Mouse (Mus musculus) heart, adult 18-20 months (tissue): Measurements from ENCODE around the gene AI987944. TPM values are rescaled to one million over a fixed set of nuclear protein-coding genes. Genes with fewer than 3 reads are reported as not detected.

Experiments
- DNase-seq, 2 experiments: peaks; one replicate each; pipeline ENCODE4 v3.0.0; 2021 to 2022; ENCODE audit warnings: mixed read lengths in 1 of 2
- long read RNA-seq, 2 experiments: library from polyadenylated mRNA; stranded (forward); transcript quantifications; one replicate each; pipeline ENCODE4 v2.0.0; 2021
- total RNA-seq, 2 experiments: library from RNA; stranded (reverse); gene quantifications; 2 replicates each; pipeline ENCODE4 v1.2.3; 2021

Gene AI987944
- 10 to 100 TPM; 10.5 to 12.0 TPM for total RNA-seq
- long read RNA-seq, experiment 1, transcript AI987944-202 (5 exons, 2,071 nt), result major isoform, 7 of 15 reads
- long read RNA-seq, experiment 1, partial matches to known transcripts, result 0 of 15 reads
- long read RNA-seq, experiment 1, other reads (novel, unspliced or antisense), result 6 of 15 reads
- long read RNA-seq, experiment 2, partial matches to known transcripts, result 0 of 2 reads
- long read RNA-seq, experiment 2, other reads (novel, unspliced or antisense), result 1 of 2 reads

DNA sequence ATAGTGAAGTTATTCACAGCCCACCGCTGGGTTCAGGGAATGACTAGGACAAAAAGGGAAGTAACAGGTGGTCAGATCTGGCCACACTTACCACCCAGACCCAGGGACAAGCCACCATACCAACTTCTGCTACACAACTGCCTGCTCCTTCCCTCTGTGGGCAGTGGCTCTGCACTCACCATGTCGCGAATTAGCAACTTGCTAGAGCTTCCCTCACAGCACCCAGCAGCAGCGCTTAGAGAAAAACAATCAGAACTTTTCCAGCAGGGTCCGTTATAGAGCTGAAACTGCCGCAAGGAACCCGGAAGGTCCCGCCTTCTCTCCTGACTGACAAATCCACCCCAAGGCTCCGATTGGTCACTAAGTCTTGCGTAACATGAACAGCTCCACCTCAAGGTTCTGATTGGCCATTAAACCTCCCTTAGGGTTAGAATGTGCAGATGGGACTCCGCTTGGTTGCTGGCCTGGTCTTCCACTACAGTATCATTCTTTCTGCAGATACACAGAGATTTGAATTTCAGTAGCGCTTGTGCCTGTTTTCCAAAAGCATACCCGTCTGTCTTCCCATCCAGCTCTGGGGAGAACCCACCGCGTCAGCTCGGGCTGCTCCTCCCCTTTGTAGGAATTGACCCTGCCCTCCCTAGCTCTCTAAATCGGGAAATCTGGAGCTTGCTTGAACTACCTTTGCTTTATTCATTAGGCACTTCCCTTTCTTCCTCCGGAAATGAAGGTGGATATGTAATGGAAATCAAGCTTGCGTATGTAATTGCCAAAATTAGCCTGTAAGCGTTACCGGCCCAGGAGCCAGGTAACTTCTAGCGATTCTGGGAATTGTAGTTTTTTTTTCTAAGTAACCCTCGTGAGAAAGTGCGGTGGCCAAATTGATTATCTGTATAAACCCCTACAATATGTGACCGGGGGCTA lies at the start of gene AI987944:
TSS of gene AI987944 (minus strand) at position 332 of the 924 bp plus-strand sequence.
- DNase-seq, result peak; percentile 92 to 93

DNA sequence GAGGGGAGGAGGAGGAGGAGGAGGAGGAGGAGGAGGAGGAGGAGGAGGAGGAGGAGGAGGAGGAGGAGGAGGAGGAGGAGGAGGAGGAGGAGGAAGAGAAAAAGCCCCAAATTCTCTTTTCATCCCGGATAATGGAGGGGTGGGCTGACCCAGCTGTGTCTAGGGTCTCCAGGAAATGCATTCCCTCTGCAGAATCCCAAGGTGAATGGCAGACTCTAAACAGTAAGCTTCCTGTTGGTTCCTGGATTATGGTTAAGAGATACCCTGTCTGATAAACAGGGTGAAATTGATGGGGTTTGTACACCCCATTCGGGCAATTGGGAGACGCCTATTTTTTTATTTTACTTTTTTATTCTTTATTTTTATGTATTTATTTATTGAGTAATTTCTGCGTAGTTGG lies 951 bp upstream of the AI987944 start:
- DNase-seq, result no peak

Other genes with a start within 250 kb of the AI987944 start
- not detected for gene Gm5592, start 239.5 kb downstream of the AI987944 start, total RNA-seq
- gene Vmn2r57, start 55.3 kb upstream of the AI987944 start, total RNA-seq, result under 1 TPM; 0.17 to 0.26 TPM
- under 1 TPM in 1 of 2 experiments, not detected in 1; 0.10 TPM for gene Gm20449, start 106.0 kb upstream of the AI987944 start, total RNA-seq
- 1 to 10 TPM; 3.8 to 5.1 TPM for gene AW146154, start 106.5 kb upstream of the AI987944 start, total RNA-seq
- not detected for gene Gm6871, start 180.3 kb upstream of the AI987944 start, total RNA-seq
- 1 to 10 TPM; 7.5 to 8.9 TPM for gene 2610021A01Rik, start 205.9 kb upstream of the AI987944 start, total RNA-seq
- 1 to 10 TPM; 7.9 to 8.9 TPM for gene Zfp788, start 239.8 kb upstream of the AI987944 start, total RNA-seq